Mouse (Mus musculus) liver, embryonic 16.5 days (tissue): ENCODE measurements around the gene Fam163b. TPM values are rescaled to one million over a fixed set of nuclear protein-coding genes. Genes with fewer than 3 reads are reported as not detected.

ENCODE experiments used
- ATAC-seq: fragments of 200-750 bp; cut with Nextera tagmentation; 2 replicates; pipeline ENCODE4 v1.8.0; 2017; ENCODE audit warnings: low read depth, mild to moderate bottlenecking, moderate number of reproducible peaks, moderate library complexity
- H3K27ac ChIP-seq: fragments of 300-500 bp; sonication (generic); 2 replicates; pipeline ENCODE4 v1.5.1; 2014; ENCODE audit warnings: mild to moderate bottlenecking, low read length
- H3K27me3 ChIP-seq: fragments of 300-500 bp; sonication (generic); 2 replicates; pipeline ENCODE4 v1.6.1; 2014; ENCODE audit warnings: low read depth, low read length, mixed read lengths; ENCODE audit not compliant: control insufficient read depth, insufficient read depth
- H3K36me3 ChIP-seq: fragments of 300-500 bp; sonication (generic); 2 replicates; pipeline ENCODE4 v1.6.1; 2014; ENCODE audit warnings: mild to moderate bottlenecking; ENCODE audit not compliant: control insufficient read depth, insufficient read depth
- H3K4me1 ChIP-seq: fragments of 300-500 bp; sonication (generic); 2 replicates; pipeline ENCODE4 v1.6.1; 2014; ENCODE audit warnings: low read depth, low read length, mixed read lengths; ENCODE audit not compliant: control insufficient read depth
- H3K4me2 ChIP-seq: fragments of 300-500 bp; sonication (generic); 2 replicates; pipeline ENCODE4 v1.6.1; 2014; ENCODE audit warnings: low read depth, low read length, mixed read lengths
- H3K4me3 ChIP-seq: fragments of 300-500 bp; sonication (generic); 2 replicates; pipeline ENCODE4 v1.5.1; 2014; ENCODE audit warnings: low read depth, mild to moderate bottlenecking, low read length
- H3K9ac ChIP-seq: fragments of 300-500 bp; sonication (generic); 2 replicates; pipeline ENCODE4 v1.6.1; 2014; ENCODE audit warnings: low read depth, low read length
- H3K9me3 ChIP-seq: fragments of 300-500 bp; sonication (generic); replicated peaks from 2 replicates; pipeline ENCODE4 v1.6.1; 2016; ENCODE audit warnings: low read length; ENCODE audit not compliant: control insufficient read depth
- whole genome bisulfite sequencing: fragments of 180-500 bp; shearing (Covaris S2); extraction: QIAGEN DNeasy Blood & Tissue Kit; methylation state at CpG from one replicate; pipeline ENCODE4 v1.1.7; 2014; ENCODE audit not compliant: insufficient replicate concordance; 5-methylcytosine and 5-hydroxymethylcytosine counted together
- polyA plus RNA-seq: library from polyadenylated mRNA; unstranded; fragments of >200 nt; fragmentation: Nextera tagmentation; extraction: Ambion mirVana; gene quantifications from 2 replicates; pipeline ENCODE4 v1.2.1, GENCODE M21; 2015

Fam163b gene
- polyA plus RNA-seq, 1 experiment from 2014 or later: not detected

GRCm38 (mm10) chr2:27087581-27087980 lies 54.7 kb downstream of the Fam163b start:
- Histone ChIP-seq H3K9me3 (no peaks in the 10 kb centered on the region), H3K27ac (no peak overlapping the region), H3K27me3 (no peaks in the 10 kb centered on the region), H3K4me1 (no peaks in the 10 kb centered on the region), H3K4me3 (no peak overlapping the region), H3K36me3 (no peaks in the 10 kb centered on the region), H3K4me2 (no peak overlapping the region), H3K9ac (no peak overlapping the region)
- 68% methylated on average over 5 of the region's 5 CpGs for WGBS
- no peak for ATAC-seq

- Histone ChIP-seq H3K4me2 (no peak overlapping the region), H3K4me1 (no peaks in the 10 kb centered on the region), H3K4me3 (no peak overlapping the region), H3K27me3 (no peaks in the 10 kb centered on the region), H3K27ac (no peak overlapping the region), H3K9ac (no peak overlapping the region), H3K9me3 (no peaks in the 10 kb centered on the region), H3K36me3 (no peaks in the 10 kb centered on the region)
- ATAC-seq: no peak
- 49% methylated on average over 4 of the region's 4 CpGs for WGBS
These were observed 55.7 kb downstream of the Fam163b start for GRCm38 (mm10) chr2:27086483-27087010.

DNA sequence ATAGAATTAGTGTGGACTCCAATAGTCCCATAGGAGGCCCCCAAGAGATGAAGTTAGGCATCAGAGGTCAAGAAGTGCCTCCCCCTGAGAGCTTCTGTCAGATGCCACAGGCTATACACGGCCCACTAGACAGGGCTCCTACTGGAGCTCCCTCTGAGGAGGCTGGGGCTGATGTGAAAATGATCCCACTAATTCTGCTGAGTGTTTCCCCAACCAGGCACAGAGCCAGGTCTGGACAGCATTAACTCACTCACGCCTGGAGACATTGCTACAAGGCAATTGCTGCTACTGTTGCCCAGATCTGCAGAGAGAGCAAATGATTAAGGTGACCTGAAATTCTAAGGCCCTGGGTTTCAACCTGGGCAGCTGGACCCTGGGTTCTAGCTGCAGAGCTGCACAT lies 56.5 kb downstream of the Fam163b start:
- WGBS: 34% methylated on average over 2 of the region's 2 CpGs
- H3K27me3 ChIP-seq: no peaks in the 10 kb centered on the region
- no peak for ATAC-seq
- H3K4me1 ChIP-seq: no peaks in the 10 kb centered on the region
- no peak overlapping the region for H3K4me3 ChIP-seq
- no peak overlapping the region for H3K27ac ChIP-seq
- no peak overlapping the region for H3K4me2 ChIP-seq
- no peaks in the 10 kb centered on the region for H3K9me3 ChIP-seq
- H3K36me3 ChIP-seq: no peaks in the 10 kb centered on the region
- no peak overlapping the region for H3K9ac ChIP-seq

GRCm38 (mm10) chr2:27084963-27085362 lies 57.3 kb downstream of the Fam163b start:
- Histone ChIP-seq H3K4me2 (no peak overlapping the region), H3K27me3 (no peaks in the 10 kb centered on the region), H3K4me3 (no peak overlapping the region), H3K4me1 (no peaks in the 10 kb centered on the region), H3K27ac (no peak overlapping the region), H3K9me3 (no peaks in the 10 kb centered on the region), H3K9ac (no peak overlapping the region), H3K36me3 (no peaks in the 10 kb centered on the region)
- WGBS: 46% methylated on average over 8 of the region's 8 CpGs
- ATAC-seq: no peak

DNA sequence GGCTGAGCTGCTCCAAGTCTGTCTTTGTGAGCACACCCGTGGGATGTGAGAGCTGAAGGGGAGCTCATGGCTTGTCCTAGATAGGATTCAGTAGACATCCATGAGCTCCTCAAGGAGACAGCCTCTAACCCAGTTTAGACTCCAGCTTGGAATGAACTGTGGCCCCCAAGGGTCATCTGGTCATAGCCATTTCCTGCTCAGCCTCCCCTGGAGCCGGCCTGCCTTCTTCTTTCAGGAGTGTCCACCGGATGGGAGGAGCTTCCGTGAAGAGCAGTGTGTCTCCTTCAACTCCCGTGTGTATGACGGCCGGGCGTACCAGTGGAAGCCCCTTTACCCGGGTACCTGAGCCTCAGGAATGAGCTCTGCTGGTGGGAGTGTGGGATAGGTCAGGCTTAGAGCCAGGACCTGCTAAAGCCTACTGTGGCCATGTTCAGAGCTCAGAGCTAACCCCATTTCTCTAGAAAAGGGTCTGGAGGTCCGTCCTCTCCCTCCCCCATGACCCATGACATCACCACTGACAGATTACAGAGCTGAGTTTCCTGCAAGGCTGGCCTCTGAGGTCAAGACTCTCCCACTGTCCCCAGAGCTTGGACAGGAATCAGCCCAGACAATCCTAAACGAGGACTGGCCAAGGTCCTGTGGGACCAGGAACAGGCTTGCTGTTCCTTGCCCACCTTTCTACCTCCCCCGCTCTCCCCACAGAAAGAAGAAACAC lies 58.4 kb downstream of the Fam163b start:
- no peaks in the 10 kb centered on the region for H3K36me3 ChIP-seq
- 56% methylated on average over 12 of the region's 12 CpGs for WGBS

DNA sequence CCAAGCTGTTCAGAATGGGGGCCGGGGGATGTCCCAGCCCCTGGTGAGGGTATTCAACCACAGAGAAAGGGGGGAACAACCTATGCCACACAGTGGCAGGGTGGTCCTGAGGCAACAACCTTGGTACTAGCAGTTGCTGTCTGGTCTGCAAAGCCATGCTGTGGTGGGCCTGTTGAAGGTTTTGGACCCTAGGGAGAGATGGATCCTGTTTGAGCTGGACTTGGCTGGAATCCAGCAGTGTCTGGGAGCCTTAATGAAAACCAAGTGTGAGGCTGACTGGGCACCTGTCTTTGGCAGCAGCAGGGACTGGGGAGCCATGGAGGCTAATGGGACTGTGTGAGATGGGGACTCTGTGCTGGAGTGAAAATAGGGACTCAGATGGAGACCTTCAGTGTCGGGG lies 62.6 kb downstream of the Fam163b start:
- ATAC-seq: no peak
- Histone ChIP-seq H3K9ac (no peak overlapping the region), H3K4me1 (0 out of 2 replicates have a peak, but pooled peaks cover 4% of the 10 kb centered on the region), H3K4me3 (no peak overlapping the region), H3K9me3 (no peaks in the 10 kb centered on the region), H3K36me3 (no peaks in the 10 kb centered on the region), H3K27me3 (peaks cover 3% of the 10 kb centered on the region), H3K27ac (no peak overlapping the region), H3K4me2 (no peak overlapping the region)
- 53% methylated on average over 2 of the region's 2 CpGs for WGBS

More for the DNA sequence above, 58.4 kb downstream of the Fam163b start:
- Histone ChIP-seq H3K9ac (no peak overlapping the region), H3K4me1 (0 out of 2 replicates have a peak, but pooled peaks cover 4% of the 10 kb centered on the region), H3K4me3 (no peak overlapping the region), H3K27me3 (no peaks in the 10 kb centered on the region; the same call in 1 of the 2 replicates), H3K4me2 (no peak overlapping the region), H3K9me3 (no peaks in the 10 kb centered on the region), H3K27ac (no peak overlapping the region)
- ATAC-seq: no peak; the same call in 1 of the 2 replicates

- Histone ChIP-seq H3K4me3 (no peak within 1 kb of the TSS), H3K36me3 (no peaks in the 10 kb centered on the region), H3K4me2 (no peak within 1 kb of the TSS), H3K27ac (no peak within 1 kb of the TSS), H3K9ac (no peak within 1 kb of the TSS), H3K27me3 (peaks cover 3% of the 10 kb centered on the region), H3K9me3 (no peaks in the 10 kb centered on the region), H3K4me1 (0 out of 2 replicates have a peak, but pooled peaks cover 4% of the 10 kb centered on the region)
- 2% methylated on average over 10 of the region's 10 CpGs for WGBS
- ATAC-seq: peak; percentile 50
These were observed 63.1 kb downstream of the Fam163b start, which contains the start of gene Adamtsl2 for GRCm38 (mm10) chr2:27079152-27079584. Gene Adamtsl2, plus strand, starts transcription at chr2:27079379.

- no peaks in the 10 kb centered on the region for H3K36me3 ChIP-seq
- H3K4me1 ChIP-seq: 0 out of 2 replicates have a peak, but pooled peaks cover 4% of the 10 kb centered on the region
- no peak overlapping the region for H3K27ac ChIP-seq
- H3K9ac ChIP-seq: no peak overlapping the region
- no peaks in the 10 kb centered on the region for H3K9me3 ChIP-seq
- ATAC-seq: no peak
- no peak overlapping the region for H3K4me3 ChIP-seq
- no peak overlapping the region for H3K4me2 ChIP-seq
- peaks cover 3% of the 10 kb centered on the region for H3K27me3 ChIP-seq
- WGBS: 34% methylated on average over 2 of the region's 2 CpGs
These were observed 64.0 kb downstream of the Fam163b start for GRCm38 (mm10) chr2:27078312-27078711.

- H3K27me3 ChIP-seq: peaks cover 3% of the 10 kb centered on the region
- H3K27ac ChIP-seq: no peak overlapping the region
- 43% methylated on average over 10 of the region's 10 CpGs for WGBS
- H3K9ac ChIP-seq: no peak overlapping the region
- no peak overlapping the region for H3K4me2 ChIP-seq
- no peak for ATAC-seq
- 0 out of 2 replicates have a peak, but pooled peaks cover 4% of the 10 kb centered on the region for H3K4me1 ChIP-seq
- H3K4me3 ChIP-seq: no peak overlapping the region
- H3K9me3 ChIP-seq: no peaks in the 10 kb centered on the region
- H3K36me3 ChIP-seq: no peaks in the 10 kb centered on the region
These were observed 64.5 kb downstream of the Fam163b start for GRCm38 (mm10) chr2:27077655-27078244.
